Mouse (Mus musculus) splenic B cell, adult 2 months (primary cell): ENCODE results near the gene Tex264.

ENCODE experiments used
- DNase-seq: peaks from one replicate; pipeline ENCODE4 v3.0.0-alpha.2; 2011; ENCODE audit warnings: low read depth, low spot score
- H3K27me3 ChIP-seq: 2 replicates; pipeline ENCODE4 v1.6.1; 2012; ENCODE audit warnings: mild to moderate bottlenecking, low read length, moderate library complexity, mixed read lengths; ENCODE audit not compliant: control insufficient read depth, poor library complexity, insufficient read depth, severe bottlenecking
- H3K36me3 ChIP-seq: 2 replicates; pipeline ENCODE4 v1.6.1; 2012; ENCODE audit warnings: mild to moderate bottlenecking, low read length, moderate library complexity, mixed read lengths; ENCODE audit not compliant: control insufficient read depth, poor library complexity, insufficient read depth, severe bottlenecking

Gene Tex264

GRCm38 (mm10) chr9:106681026-106681425 is 4.7 kb downstream of the Tex264 start:
- no peak for DNase-seq
- H3K27me3 ChIP-seq, result no peaks in the 10 kb centered on the region
- H3K36me3 ChIP-seq, result peaks cover 2% of the 10 kb centered on the region; the same call in 1 of the 2 replicates

- no peaks in the 10 kb centered on the region for H3K27me3 ChIP-seq
- no peak for DNase-seq
- H3K36me3 ChIP-seq, result peaks cover 2% of the 10 kb centered on the region; the same call in 1 of the 2 replicates
Measured at GRCm38 (mm10) chr9:106678242-106678641, 7.5 kb downstream of the Tex264 start.

GRCm38 (mm10) chr9:106677702-106678101 is 8.0 kb downstream of the Tex264 start:
- Histone ChIP-seq H3K27me3 (no peaks in the 10 kb centered on the region), H3K36me3 (peaks cover 2% of the 10 kb centered on the region; the same call in 1 of the 2 replicates)
- no peak for DNase-seq

- no peak for DNase-seq
- no peaks in the 10 kb centered on the region for H3K27me3 ChIP-seq
Measured at GRCm38 (mm10) chr9:106676571-106676970, 9.2 kb downstream of the Tex264 start.

GRCm38 (mm10) chr9:106675965-106676364 is 9.8 kb downstream of the Tex264 start:
- no peak for DNase-seq
- H3K36me3 ChIP-seq, result peaks cover 2% of the 10 kb centered on the region; the same call in 1 of the 2 replicates

More at GRCm38 (mm10) chr9:106676571-106676970, 9.2 kb downstream of the Tex264 start:
- H3K36me3 ChIP-seq, result peaks cover 2% of the 10 kb centered on the region; the same call in 1 of the 2 replicates

GRCm38 (mm10) chr9:106675480-106675879 is 10.2 kb downstream of the Tex264 start:
- DNase-seq, result peak; percentile 87
- Histone ChIP-seq H3K27me3 (no peaks in the 10 kb centered on the region), H3K36me3 (peaks cover 3% of the 10 kb centered on the region)

More at GRCm38 (mm10) chr9:106675965-106676364, 9.8 kb downstream of the Tex264 start:
- H3K27me3 ChIP-seq, result no peaks in the 10 kb centered on the region

- no peaks in the 10 kb centered on the region for H3K27me3 ChIP-seq
- peaks cover 2% of the 10 kb centered on the region for H3K36me3 ChIP-seq
- no peak for DNase-seq
Measured at GRCm38 (mm10) chr9:106673860-106674259, 11.9 kb downstream of the Tex264 start.

- no peaks in the 10 kb centered on the region for H3K36me3 ChIP-seq
- DNase-seq, result no peak
Measured at GRCm38 (mm10) chr9:106664856-106665255, 20.9 kb downstream of the Tex264 start.

GRCm38 (mm10) chr9:106664433-106664832 is 21.3 kb downstream of the Tex264 start:
- no peaks in the 10 kb centered on the region for H3K36me3 ChIP-seq
- DNase-seq, result no peak
- H3K27me3 ChIP-seq, result no peaks in the 10 kb centered on the region

More at GRCm38 (mm10) chr9:106664856-106665255, 20.9 kb downstream of the Tex264 start:
- no peaks in the 10 kb centered on the region for H3K27me3 ChIP-seq

GRCm38 (mm10) chr9:106663200-106663599 is 22.5 kb downstream of the Tex264 start:
- no peak for DNase-seq

GRCm38 (mm10) chr9:106659935-106660334 is 25.8 kb downstream of the Tex264 start:
- Histone ChIP-seq H3K36me3 (no peaks in the 10 kb centered on the region; the same call in 1 of the 2 replicates), H3K27me3 (no peaks in the 10 kb centered on the region)
- DNase-seq, result no peak

More at GRCm38 (mm10) chr9:106663200-106663599, 22.5 kb downstream of the Tex264 start:
- Histone ChIP-seq H3K27me3 (no peaks in the 10 kb centered on the region), H3K36me3 (no peaks in the 10 kb centered on the region; the same call in 1 of the 2 replicates)

GRCm38 (mm10) chr9:106659441-106659840 is 26.3 kb downstream of the Tex264 start:
- DNase-seq, result no peak
- no peaks in the 10 kb centered on the region; the same call in 1 of the 2 replicates for H3K36me3 ChIP-seq
- no peaks in the 10 kb centered on the region for H3K27me3 ChIP-seq

GRCm38 (mm10) chr9:106657592-106657991 is 28.1 kb downstream of the Tex264 start:
- DNase-seq, result no peak
- no peaks in the 10 kb centered on the region for H3K27me3 ChIP-seq

GRCm38 (mm10) chr9:106656820-106657219 is 28.9 kb downstream of the Tex264 start:
- no peaks in the 10 kb centered on the region for H3K27me3 ChIP-seq
- no peak for DNase-seq
- H3K36me3 ChIP-seq, result no peaks in the 10 kb centered on the region; the same call in 1 of the 2 replicates

More at GRCm38 (mm10) chr9:106657592-106657991, 28.1 kb downstream of the Tex264 start:
- no peaks in the 10 kb centered on the region; the same call in 1 of the 2 replicates for H3K36me3 ChIP-seq

- Histone ChIP-seq H3K27me3 (no peaks in the 10 kb centered on the region), H3K36me3 (no peaks in the 10 kb centered on the region; the same call in 1 of the 2 replicates)
- DNase-seq, result peak; percentile 17
Measured at GRCm38 (mm10) chr9:106655884-106656720, 29.6 kb downstream of the Tex264 start, which contains the start of gene Grm2. Gene Grm2, minus strand, starts transcription at chr9:106656082.
